Mouse (Mus musculus) macrophage (primary cell): ENCODE data around the gene Irak4. TPM values are rescaled to one million over a fixed set of nuclear protein-coding genes. Genes with fewer than 3 reads are reported as not detected.

Experiments
- H3K27ac ChIP-seq: fragments of 350-480 bp; formaldehyde crosslinking; 2 replicates; pipeline ENCODE4 v1.9.0; 2021
- H3K36me3 ChIP-seq: fragments of 350-480 bp; formaldehyde crosslinking; 2 replicates; pipeline ENCODE4 v1.9.0; 2021; ENCODE audit errors: inconsistent target
- H3K4me3 ChIP-seq: fragments of 350-480 bp; formaldehyde crosslinking; 2 replicates; pipeline ENCODE4 v1.9.0; 2021; ENCODE audit errors: inconsistent target
- H3K79me2 ChIP-seq: fragments of 350-480 bp; formaldehyde crosslinking; 2 replicates; pipeline ENCODE4 v1.9.0; 2021; ENCODE audit errors: inconsistent target
- WGBS: methylation state at CpG from one replicate; pipeline ENCODE4 v1.1.7; 2026; ENCODE audit warnings: inconsistent platforms; ENCODE audit not compliant: missing documents; 5-methylcytosine and 5-hydroxymethylcytosine counted together
- polyA plus RNA-seq: library from polyadenylated mRNA; stranded (reverse); fragments of 250-400 nt; gene quantifications from 3 replicates; pipeline ENCODE4 v1.2.4, GENCODE M21; 2018; ENCODE audit warnings: inconsistent platforms

Gene Irak4
- polyA plus RNA-seq, 1 experiment from 2014 or later: 43.3 TPM

- WGBS: 79% methylated on average over 3 of the region's 3 CpGs
- H3K27ac ChIP-seq: no peak overlapping the region
These were observed 4.1 kb upstream of the Irak4 start for GRCm38 (mm10) chr15:94539296-94539695.

DNA sequence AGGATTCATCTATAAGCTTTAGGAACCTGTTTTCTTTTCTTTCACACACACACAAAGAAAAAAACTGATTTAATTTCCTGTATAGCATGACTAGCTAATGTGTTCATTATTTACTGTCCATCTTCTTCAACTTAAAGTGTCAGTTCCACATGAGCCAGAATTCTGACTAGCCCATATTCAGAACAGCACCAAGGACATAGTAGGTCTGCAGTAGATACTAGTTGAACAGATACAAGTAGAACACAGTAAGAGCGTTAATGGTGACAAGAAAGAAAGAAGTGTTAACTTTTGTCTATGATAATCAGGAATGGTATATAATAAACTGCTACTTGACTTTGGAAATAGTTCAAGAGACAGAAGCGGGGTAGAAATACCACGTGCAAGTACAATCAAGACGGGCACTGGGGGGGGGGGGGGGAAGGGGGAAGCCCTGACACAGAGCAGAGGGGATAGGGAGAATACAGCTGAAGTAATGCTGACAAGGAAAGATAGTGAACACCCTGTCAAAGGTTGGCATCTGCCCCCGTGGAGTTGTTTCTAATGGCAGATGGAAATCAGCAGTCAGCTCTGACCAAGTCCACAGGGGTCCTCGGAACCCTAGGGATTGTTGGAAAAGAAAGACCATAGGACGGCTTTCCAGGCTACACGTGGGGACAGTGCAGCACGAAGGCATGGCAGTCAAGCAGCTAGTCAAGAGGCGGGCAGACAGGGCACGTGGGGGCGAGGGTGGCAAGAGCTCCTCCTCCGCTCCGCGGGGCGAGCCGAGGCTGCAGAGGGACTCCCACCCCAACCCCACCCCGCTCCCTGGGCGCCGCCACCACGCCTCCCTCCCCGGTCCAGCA lies 655 bp upstream of the Irak4 start:
- 3% methylated on average over 18 of the region's 22 CpGs for WGBS
- H3K36me3 ChIP-seq: peaks cover 9% of the 10 kb centered on the region; the same call in 1 of the 2 replicates
- peak overlapping the region; percentile 76 for H3K27ac ChIP-seq
- H3K4me3 ChIP-seq: peak overlapping the region; percentile 74
- H3K79me2 ChIP-seq: peaks cover 31% of the 10 kb centered on the region

More at GRCm38 (mm10) chr15:94539296-94539695, 4.1 kb upstream of the Irak4 start:
- Histone ChIP-seq H3K36me3 (no peaks in the 10 kb centered on the region), H3K79me2 (peaks cover 2% of the 10 kb centered on the region; the same call in 1 of the 2 replicates), H3K4me3 (no peak overlapping the region)

DNA sequence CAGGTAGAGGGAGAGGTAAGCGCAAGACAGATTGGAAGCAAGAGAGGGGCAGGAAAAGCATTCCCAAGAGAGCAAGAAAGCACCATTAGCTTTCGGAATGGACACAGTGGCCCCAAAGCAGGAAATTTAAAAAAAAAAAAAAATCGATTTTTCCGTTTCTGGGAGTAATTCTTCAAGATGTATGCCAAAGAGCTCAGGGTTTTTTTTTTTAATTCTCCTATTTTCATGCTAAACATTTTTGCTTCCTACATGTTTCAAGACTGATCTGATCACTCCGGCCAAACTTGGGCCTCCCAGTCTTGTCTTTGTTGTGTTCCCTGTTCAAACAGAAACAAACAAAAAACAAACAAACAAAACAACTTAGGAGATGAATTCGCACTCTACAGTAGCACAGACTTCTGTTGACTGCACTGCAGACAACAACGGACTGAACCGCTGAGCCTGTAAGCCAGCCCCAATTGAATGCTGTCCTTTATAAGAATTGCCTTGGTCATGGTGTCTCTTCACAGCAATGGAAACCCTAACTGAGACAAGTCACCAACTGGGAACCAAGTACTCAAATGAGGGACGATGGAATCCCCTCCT lies 701 bp downstream of the Irak4 start:
- peak overlapping the region; percentile 76 for H3K27ac ChIP-seq
- 31% methylated on average over 9 of the region's 9 CpGs for WGBS
- peaks cover 31% of the 10 kb centered on the region for H3K79me2 ChIP-seq
- peaks cover 22% of the 10 kb centered on the region for H3K36me3 ChIP-seq
- H3K4me3 ChIP-seq: peak overlapping the region; percentile 74

- peaks cover 29% of the 10 kb centered on the region for H3K36me3 ChIP-seq
- H3K79me2 ChIP-seq: peaks cover 31% of the 10 kb centered on the region
- 42% methylated on average over 4 of the region's 4 CpGs for WGBS
- H3K27ac ChIP-seq: peak overlapping the region; percentile 76
- peak overlapping the region; percentile 74; the same call in 1 of the 2 replicates for H3K4me3 ChIP-seq
These were observed 1.4 kb downstream of the Irak4 start for GRCm38 (mm10) chr15:94544844-94545243.

DNA sequence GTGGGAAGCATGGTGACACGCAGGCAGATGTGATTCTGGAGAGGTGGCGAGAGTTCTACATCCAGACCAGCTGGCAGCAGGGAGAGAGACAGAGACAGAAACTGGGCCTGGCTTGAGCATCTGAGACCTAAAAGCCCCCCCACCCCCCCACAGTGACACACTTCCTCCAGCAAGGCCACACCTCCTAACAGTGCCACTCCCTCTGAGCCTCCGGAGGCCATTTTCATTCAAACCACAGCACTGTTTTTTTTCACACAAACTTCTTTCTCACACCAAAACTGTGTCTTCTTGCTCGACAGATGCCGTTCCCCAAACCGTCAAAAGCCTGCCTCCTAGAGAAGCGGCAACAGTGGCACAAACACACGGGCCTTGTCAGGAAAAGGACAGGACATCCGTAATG lies 10.1 kb downstream of the Irak4 start:
- WGBS: 95% methylated on average over 8 of the region's 9 CpGs
- peaks cover 79% of the 10 kb centered on the region for H3K36me3 ChIP-seq
- no peaks in the 10 kb centered on the region for H3K79me2 ChIP-seq
- no peak overlapping the region for H3K4me3 ChIP-seq
- no peak overlapping the region for H3K27ac ChIP-seq

DNA sequence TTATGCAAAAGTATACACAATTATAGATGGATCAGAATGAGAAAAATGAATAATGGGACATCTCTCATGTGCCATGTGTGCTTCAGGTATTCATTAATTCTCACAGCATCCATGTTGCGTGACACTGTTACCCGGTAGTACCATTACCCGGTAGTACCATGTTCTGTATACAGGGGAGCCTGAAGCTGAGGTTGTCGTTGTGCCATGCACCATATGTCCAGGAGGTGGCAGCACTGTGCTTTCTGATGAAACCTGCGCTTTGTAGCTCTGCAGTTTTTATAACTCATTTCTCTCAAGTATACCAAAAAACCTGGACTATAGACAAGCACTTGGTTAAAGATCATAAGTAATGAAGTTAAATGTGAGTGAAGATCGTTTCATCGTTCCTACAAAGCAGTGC lies 14.0 kb downstream of the Irak4 start:
- Histone ChIP-seq H3K4me3 (no peak overlapping the region), H3K36me3 (peaks cover 75% of the 10 kb centered on the region), H3K79me2 (no peaks in the 10 kb centered on the region), H3K27ac (no peak overlapping the region)
- 19% methylated on average over 6 of the region's 7 CpGs for WGBS

- H3K27ac ChIP-seq: no peak overlapping the region
- no peaks in the 10 kb centered on the region for H3K79me2 ChIP-seq
- no peak overlapping the region for H3K4me3 ChIP-seq
- 85% methylated on average over 17 of the region's 17 CpGs for WGBS
- peaks cover 73% of the 10 kb centered on the region for H3K36me3 ChIP-seq
These were observed 15.6 kb downstream of the Irak4 start for GRCm38 (mm10) chr15:94558895-94559656.

DNA sequence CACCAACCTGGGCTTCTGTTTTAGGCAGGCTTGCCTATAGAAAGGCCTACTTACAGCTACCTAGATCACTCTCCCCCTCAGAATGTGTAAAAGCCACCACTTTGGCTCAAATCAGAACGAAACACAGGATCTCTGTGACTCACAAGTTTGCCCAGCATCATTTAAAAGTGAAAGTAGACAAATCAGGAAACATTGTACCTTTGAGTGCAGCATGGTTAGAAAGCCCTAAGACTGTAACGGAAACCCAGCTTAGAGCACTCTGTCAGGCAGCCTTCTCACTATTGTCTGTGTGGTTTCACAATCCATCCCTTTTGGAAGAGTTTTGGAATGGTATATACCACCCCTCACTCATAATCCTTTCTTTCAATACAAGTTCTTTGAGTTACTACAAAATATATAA lies 21.5 kb downstream of the Irak4 start:
- peaks cover 53% of the 10 kb centered on the region for H3K36me3 ChIP-seq

DNA sequence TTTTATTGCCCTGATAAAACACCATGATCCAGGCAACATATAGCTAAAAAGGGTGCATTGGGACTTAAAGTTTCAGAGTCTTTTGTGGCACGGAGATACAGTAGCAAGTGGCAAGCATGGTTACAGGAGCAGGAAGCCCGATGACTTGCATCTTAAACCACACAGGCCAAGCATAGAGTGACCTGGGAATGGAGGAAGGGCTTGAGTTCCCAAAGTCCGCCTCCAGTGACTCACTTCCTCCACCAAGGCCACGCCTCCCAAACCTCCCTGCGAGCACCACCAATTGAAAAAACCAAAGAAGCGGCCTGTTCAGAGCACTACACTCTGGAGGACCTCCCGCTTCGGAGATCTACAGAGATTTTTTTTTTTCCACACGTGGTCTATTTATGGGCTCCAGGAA lies 22.4 kb downstream of the Irak4 start:
- Histone ChIP-seq H3K27ac (peak overlapping the region; percentile 39), H3K36me3 (peaks cover 44% of the 10 kb centered on the region), H3K79me2 (no peaks in the 10 kb centered on the region), H3K4me3 (no peak overlapping the region)
- WGBS: 15% methylated on average over 9 of the region's 9 CpGs

More for the DNA sequence above, 21.5 kb downstream of the Irak4 start:
- Histone ChIP-seq H3K79me2 (no peaks in the 10 kb centered on the region), H3K4me3 (no peak overlapping the region), H3K27ac (no peak overlapping the region)
- 49% methylated on average over 2 of the region's 2 CpGs for WGBS

GRCm38 (mm10) chr15:94568496-94569182 lies 25.2 kb downstream of the Irak4 start:
- Histone ChIP-seq H3K4me3 (no peak overlapping the region), H3K27ac (no peak overlapping the region), H3K79me2 (no peaks in the 10 kb centered on the region), H3K36me3 (peaks cover 19% of the 10 kb centered on the region; the same call in 1 of the 2 replicates)
- WGBS: 88% methylated on average over 10 of the region's 10 CpGs

DNA sequence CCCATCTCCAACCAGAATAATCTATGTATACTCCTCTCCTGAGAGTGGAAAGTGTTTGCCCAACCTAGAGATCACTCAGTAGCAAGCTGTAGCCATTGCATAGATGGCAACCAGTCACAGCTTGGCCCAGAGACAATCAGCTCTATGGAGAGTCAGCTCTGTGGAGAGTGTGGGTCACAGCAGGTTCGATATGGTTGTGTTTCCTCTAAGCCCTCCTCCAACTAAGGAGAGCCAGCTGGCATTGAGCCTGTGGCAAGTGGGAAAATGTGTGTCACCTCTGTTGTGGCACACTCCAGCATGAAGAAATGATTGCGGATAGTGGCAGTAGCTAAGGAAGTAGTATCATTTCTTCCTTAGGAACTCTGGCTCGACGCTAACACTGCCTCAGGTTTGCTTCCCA lies 28.1 kb downstream of the Irak4 start:
- peaks cover 17% of the 10 kb centered on the region; the same call in 1 of the 2 replicates for H3K36me3 ChIP-seq
- H3K79me2 ChIP-seq: no peaks in the 10 kb centered on the region
- H3K4me3 ChIP-seq: no peak overlapping the region
- WGBS: 96% methylated on average over 4 of the region's 4 CpGs
- no peak overlapping the region for H3K27ac ChIP-seq

- Histone ChIP-seq H3K36me3 (peaks cover 15% of the 10 kb centered on the region; the same call in 1 of the 2 replicates), H3K27ac (no peak overlapping the region), H3K4me3 (no peak overlapping the region), H3K79me2 (no peaks in the 10 kb centered on the region)
- 88% methylated on average over 7 of the region's 8 CpGs for WGBS
These were observed 29.3 kb downstream of the Irak4 start for GRCm38 (mm10) chr15:94572746-94573145.

DNA sequence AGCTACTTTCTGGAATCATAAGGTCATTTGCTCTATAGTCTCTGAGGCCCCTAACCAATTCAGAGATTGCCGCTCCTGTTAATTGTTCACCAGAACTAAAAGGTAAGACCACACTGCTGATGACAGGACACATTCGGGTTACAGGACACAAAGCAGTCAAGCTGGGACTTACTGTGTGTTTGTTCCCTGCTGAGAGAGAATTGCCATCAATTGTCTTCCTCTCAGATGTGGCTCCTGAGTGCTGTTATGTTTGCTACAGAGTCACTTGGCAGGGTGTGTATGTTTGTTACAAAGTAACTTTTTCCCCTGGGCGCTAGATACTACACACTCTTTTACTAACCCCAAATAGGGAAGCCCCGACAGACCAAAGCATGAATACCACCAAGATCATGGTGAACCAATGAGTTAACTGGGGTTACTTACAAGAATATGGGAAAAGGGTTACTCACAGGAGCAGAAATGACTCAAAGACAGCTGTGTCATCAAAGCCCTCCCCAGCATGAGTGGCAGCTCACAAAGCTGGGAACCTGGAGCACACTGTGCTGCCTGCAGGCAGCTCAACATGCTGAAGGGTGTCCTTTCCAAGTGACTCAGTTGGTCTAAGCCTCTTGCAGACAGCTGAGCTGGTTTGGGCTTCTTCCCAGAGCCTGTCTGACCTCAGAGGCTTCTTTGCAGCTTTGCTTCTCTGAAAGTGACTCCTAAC lies 31.3 kb downstream of the Irak4 start:
- Histone ChIP-seq H3K4me3 (no peak overlapping the region), H3K36me3 (0 out of 2 replicates have a peak, but pooled peaks cover 12% of the 10 kb centered on the region), H3K27ac (no peak overlapping the region), H3K79me2 (no peaks in the 10 kb centered on the region)
- 88% methylated on average over 4 of the region's 4 CpGs for WGBS
